Mouse (Mus musculus) WW6 (cell line): ENCODE results near the gene Foxp1.

Experiments used
- DNase-seq: peaks from one replicate; pipeline ENCODE4 v3.0.0-alpha.2; 2013; ENCODE audit warnings: low read depth, low spot score

Gene Foxp1

GRCm38 (mm10) chr6:99096776-99097166, 425.8 kb downstream of the Foxp1 start:
- DNase-seq: no peak

- no peak for DNase-seq
Measured at GRCm38 (mm10) chr6:99096105-99096775, 426.3 kb downstream of the Foxp1 start.

- DNase-seq: no peak
Measured at GRCm38 (mm10) chr6:99095185-99096104, 427.1 kb downstream of the Foxp1 start.

GRCm38 (mm10) chr6:99094339-99094989, 428.1 kb downstream of the Foxp1 start:
- DNase-seq: no peak

GRCm38 (mm10) chr6:99093856-99094255, 428.7 kb downstream of the Foxp1 start:
- DNase-seq: no peak

GRCm38 (mm10) chr6:99093208-99093607, 429.3 kb downstream of the Foxp1 start:
- no peak for DNase-seq

GRCm38 (mm10) chr6:99091799-99092198, 430.7 kb downstream of the Foxp1 start:
- no peak for DNase-seq

GRCm38 (mm10) chr6:99087598-99087997, 434.9 kb downstream of the Foxp1 start:
- no peak for DNase-seq

- no peak for DNase-seq
Measured at GRCm38 (mm10) chr6:99084956-99085355, 437.6 kb downstream of the Foxp1 start.

GRCm38 (mm10) chr6:99081259-99081658, 441.3 kb downstream of the Foxp1 start:
- DNase-seq: no peak

- DNase-seq: no peak
Measured at GRCm38 (mm10) chr6:99079041-99079835, 443.3 kb downstream of the Foxp1 start.

- no peak for DNase-seq
Measured at GRCm38 (mm10) chr6:99078089-99078488, 444.4 kb downstream of the Foxp1 start.

GRCm38 (mm10) chr6:99073303-99074271, 448.9 kb downstream of the Foxp1 start:
- no peak for DNase-seq

- no peak for DNase-seq
Measured at GRCm38 (mm10) chr6:99070710-99071109, 451.8 kb downstream of the Foxp1 start.

- no peak for DNase-seq
Measured at GRCm38 (mm10) chr6:99069726-99070125, 452.8 kb downstream of the Foxp1 start.

GRCm38 (mm10) chr6:99065569-99066353, 456.8 kb downstream of the Foxp1 start:
- no peak for DNase-seq

GRCm38 (mm10) chr6:99063982-99064484, 458.5 kb downstream of the Foxp1 start:
- DNase-seq: no peak

- no peak for DNase-seq
Measured at GRCm38 (mm10) chr6:99062931-99063330, 459.6 kb downstream of the Foxp1 start.

GRCm38 (mm10) chr6:99058688-99059087, 463.8 kb downstream of the Foxp1 start:
- DNase-seq: no peak
